Mouse (Mus musculus) adrenal gland, adult (tissue): ENCODE measurements around the gene Cd81.
A peak's percentile ranks its signal among the peaks of the same experiment; 100 is the strongest.

ENCODE experiments used
- DNase-seq, 2 experiments: peaks; one replicate each; pipeline ENCODE4 v3.0.0; 2022 to 2023; ENCODE audit warnings: low spot score in 1 of 2; ENCODE audit not compliant: inconsistent age in 2 of 2

The Cd81 gene

GRCm38 (mm10) chr7:143020040-143020439, 32.5 kb upstream of the Cd81 start:
- no peak for DNase-seq

DNA sequence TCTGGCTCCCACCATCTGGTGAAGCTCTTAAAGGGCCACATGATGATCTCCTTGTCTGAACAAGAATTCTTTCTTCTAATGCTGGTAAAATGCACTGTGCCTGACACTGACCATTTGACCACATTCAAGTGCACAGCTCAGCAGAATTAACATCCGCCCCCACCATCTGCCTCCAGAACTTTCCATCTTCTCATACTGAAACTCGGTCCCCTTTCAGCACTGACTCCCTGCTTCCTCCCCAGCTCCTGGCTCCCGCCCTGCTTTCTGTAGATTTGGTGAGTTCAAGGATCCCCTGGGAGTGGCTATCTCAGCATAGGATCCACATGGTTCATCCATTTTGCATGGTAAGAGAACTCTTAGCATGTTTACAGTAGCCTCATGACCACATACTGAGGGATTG, 31.8 kb upstream of the Cd81 start:
- peak in 1 of 2 experiments; percentile 41 for DNase-seq

DNA sequence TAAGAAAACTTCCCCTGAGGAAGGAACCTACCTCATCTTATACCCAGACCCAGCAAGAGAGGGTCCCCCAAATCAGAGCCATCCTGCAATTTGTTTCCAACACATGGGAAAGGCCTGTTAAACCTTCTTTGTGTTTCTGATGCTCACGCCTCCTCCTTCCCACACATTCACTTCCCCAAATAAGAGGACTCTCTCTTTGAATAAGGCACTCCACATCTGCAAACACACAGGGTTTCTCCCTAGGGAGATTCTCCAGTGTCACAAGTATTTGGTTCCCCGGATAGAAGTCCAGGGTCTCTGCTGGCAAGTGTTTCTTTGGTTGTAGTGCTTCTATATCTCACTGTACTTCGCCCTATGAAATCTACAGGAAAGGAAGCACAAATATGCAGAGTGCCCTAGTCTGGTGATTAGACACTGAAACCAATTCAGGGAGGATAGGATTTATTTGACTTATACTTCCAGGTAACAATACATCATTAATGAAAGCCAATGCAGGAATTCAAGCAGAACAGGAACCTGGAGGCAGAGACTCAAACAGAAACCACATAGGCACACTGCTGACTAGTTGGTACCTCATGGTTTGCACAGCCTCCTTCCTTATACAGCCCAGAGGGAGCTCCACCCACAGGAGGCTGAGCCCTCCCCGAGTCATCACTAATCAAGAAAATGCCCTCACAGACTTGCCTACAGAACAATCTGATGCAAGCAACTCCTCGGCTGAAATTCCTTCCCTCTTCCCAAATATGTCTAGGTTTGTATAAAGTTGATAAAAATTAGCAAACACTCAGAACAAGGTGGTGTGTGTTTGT, 31.0 kb upstream of the Cd81 start:
- DNase-seq: no peak

DNA sequence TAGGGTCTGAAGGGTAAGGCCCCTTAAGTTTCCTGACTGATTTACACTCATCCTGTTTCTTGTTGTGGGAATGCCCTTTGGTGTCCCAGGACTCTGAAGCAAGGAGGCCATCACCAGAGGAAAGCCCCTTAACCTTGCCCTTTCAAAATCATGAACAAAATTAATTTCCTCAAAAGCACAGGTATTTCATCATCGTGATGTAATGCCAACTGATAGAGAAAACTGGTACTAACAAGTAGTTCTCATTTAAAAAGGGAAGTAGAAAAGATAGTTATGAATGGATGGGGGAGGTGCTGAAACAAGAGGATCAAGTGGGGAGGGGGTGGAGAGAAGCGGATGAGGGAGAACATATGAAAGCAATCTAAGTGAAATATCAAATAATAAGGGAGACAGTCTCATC, 29.0 kb upstream of the Cd81 start:
- no peak for DNase-seq

DNA sequence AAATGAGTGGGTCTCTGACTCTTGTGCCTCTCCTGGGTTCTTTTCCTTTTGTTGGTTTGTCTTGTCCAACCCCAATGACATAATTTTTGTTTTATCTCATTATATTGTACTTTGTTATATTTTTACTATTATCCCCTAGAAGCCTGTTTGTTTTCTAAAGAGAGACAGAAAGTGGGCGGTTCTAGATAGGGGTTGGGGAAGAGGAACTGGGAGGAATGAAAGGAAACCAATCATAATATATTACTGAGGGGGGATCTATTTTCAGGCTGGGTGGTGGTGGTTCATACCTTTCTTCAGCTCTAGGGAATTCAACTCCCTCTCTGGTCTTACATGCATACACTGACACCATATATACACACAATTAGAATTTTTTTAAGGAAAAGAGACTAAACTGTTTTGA, 28.2 kb upstream of the Cd81 start:
- DNase-seq: no peak

DNA sequence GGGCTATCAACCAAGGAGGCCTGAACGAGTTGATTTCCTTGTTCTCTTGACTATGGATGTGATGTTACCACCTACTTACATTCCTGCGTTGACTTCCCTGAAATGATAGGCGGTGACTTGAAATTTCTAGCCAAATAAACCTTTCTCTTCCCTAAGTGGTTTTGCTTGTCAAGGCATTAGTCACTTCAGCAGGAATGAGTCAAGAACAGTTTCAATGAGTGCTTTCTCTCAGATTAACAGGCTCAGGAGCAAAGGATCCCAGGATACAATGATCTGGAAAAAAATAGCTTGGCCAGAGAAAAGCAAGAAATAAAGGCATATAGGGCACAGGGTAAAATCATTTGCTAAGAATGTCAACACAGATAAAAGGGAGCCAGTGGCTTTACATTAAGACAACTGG, 27.0 kb upstream of the Cd81 start:
- no peak for DNase-seq

- no peak for DNase-seq
Measured at GRCm38 (mm10) chr7:143027196-143027595, 25.3 kb upstream of the Cd81 start.

DNA sequence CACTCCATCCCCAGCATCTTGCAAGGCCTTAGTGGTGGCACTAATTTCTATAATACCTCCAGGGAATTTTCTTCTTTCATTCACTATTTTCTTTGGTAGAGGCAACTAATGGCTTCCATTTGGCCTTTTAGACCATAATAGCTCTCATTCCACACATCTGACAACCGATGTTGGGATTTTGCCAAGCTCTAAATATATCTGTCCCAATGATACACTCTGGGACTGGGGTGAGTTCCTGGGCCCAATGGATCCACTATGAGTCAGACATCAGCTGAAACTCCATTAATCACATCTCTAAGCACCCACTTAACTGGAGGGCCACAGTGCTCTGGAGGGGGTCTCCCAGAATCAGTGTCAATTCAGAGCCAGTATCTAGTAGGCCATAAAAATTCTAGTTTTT, 20.7 kb upstream of the Cd81 start:
- peak; percentile 44 to 81 for DNase-seq

DNA sequence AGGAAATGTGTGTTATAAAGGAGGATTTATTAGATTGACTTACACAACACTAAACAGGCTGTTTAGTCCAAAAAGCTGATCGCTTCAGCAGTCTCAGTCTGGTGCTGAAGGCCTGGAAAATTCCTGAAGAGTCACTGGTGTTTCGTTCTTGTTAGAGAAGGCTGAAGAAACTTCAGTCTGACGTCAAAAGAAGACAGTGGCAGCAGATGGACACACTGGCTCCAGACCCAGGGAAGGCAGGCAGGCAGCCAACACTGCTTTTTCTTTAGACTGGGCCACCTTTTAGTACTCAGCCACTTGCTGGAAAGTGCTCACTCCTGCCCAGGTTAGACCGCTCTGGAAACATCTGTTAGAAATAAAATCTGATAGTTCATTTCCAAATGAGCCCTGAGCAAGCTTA, 19.0 kb upstream of the Cd81 start:
- DNase-seq: peak; percentile 27 to 70

DNA sequence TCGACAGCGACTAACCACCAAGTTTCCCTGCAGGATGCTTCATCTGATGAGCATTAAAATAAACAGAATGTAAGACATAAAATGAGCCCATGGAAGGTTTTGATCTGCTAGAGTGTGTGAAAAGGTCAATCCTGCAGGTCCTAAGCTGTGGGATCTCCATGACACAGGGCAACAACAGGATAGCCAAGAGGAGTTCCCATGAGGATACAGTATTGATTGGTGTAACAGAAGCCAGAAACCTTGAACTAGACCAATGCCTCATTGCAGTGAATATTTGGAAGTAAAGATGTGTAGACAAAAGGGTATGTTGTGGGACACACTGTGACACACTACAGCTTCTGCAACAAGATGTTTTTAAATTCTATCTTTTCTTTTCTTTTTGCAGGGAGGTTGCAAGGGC, 18.4 kb upstream of the Cd81 start:
- DNase-seq: no peak

DNA sequence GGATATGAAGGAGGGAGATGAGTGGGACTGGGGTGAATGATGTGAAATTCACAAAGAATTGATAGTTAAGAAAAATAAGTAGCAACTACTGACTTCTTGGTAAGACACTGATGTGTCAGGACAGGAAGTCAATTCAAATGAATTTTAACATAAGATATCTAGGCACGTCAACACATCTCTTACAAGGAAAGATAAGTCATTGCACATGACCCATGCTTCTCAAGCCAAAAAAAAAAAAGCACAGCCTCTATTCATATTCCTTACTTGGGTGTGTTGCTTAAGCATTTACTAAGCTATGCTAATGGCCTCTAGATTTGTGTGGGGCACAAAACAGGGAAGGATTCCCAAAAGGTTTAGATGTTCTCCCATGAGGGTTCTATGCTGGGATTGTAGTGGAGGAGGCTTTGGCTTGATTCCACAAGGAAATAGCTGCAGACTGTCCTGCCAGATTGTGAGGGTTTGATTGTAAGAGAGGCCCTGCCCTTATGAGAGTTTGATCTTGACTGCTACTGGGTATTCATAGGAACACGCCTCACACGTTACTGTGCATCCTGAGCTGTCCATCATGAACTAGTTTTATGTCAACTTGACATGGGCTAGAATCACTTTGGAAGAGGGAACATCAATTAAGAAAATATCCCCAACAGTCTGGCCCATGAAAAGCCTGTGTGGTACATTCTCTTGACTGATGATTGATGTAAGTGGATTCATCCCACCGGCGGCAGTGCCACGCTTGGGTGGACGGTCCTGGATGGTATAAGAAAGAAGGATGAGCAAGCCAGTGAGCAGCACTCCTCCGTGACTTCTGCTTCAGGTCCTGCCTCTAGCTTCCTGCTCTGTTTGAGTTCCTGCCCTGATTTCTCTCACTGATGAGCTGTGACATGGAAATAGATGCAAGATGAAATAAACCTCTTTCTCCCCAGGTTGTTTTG, 17.8 kb upstream of the Cd81 start:
- DNase-seq: peak in 1 of 2 experiments; percentile 37

DNA sequence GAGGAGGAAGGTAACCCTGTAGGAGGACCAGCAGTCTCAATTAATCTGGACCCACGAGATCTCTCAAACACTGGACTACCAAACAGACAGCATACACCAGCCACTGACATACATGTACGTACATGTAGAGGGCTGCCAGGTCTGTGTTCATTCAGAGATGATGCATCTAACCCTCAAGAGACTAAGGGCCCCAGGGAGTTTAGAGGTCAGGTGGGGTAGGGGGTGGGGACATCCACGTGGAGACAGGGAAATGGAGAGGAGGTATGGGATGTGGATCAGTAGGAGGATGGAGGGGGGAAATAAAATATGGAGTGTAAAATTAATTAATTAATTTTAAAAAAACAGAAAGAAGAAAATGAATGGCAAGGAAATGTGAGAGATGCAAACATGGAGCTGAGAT, 15.8 kb upstream of the Cd81 start:
- DNase-seq: no peak

GRCm38 (mm10) chr7:143037306-143037705, 15.2 kb upstream of the Cd81 start:
- no peak for DNase-seq

GRCm38 (mm10) chr7:143038174-143038931, 14.2 kb upstream of the Cd81 start:
- DNase-seq: no peak

DNA sequence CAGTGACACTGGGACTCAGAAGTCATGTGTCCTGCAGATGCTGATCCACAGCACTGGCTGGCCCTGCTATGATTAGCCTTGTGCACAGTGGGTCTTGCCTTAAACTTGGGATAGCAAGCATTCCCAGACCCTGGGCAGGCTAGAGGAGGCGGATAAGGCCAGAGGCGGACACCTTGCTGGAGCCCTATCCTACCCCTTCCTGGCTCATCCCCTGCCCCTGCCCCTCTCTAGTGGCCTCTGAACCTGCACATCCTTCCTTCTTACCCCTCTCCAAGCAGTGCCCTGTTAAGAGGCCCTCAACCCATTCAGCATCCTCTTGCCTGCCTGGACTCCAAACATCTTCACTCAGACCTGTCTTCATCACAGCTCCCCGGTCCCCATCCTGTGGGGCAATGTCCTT, 12.0 kb upstream of the Cd81 start:
- DNase-seq: no peak

- peak in 1 of 2 experiments; percentile 59 for DNase-seq
Measured at GRCm38 (mm10) chr7:143041138-143041822, 11.3 kb upstream of the Cd81 start.

- DNase-seq: peak; percentile 82 to 92
Measured at GRCm38 (mm10) chr7:143042089-143042488, 10.4 kb upstream of the Cd81 start.

DNA sequence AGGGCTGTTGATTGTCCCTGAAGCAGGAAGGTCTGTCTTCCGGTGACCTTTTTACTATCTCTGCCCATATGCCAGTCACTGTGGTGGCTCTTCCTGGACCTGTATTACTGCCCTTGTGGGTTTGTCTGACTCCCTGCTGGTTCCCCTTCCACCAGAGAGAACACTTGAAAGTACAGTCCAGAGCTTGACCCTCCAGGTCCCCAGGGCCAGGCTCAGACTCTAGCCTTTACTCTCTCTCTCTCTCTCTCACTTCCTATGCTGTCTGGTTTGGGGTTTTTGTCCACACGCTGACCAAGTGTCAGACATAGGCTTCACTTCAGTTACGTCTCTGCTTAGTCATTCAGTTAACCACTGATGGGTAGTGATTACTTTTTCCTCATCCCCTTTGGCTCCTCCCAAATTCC, 9.6 kb upstream of the Cd81 start:
- peak; percentile 29 to 63 for DNase-seq

GRCm38 (mm10) chr7:143044049-143044825, 8.3 kb upstream of the Cd81 start:
- no peak for DNase-seq

GRCm38 (mm10) chr7:143044826-143045206, 7.7 kb upstream of the Cd81 start:
- DNase-seq: no peak
